Mouse (Mus musculus) megakaryocyte-erythroid progenitor cell, adult 5-6 weeks (primary cell): ENCODE measurements at regions not wholly inside any gene's neighbourhood (a gene's known extent, or its start where the extent isn't known, plus 50 kb on each side); places are given as distances from the start of the nearest gene placed in this dataset.

ENCODE experiments used
- ATAC-seq: replicated peaks from 2 replicates; pipeline ENCODE4 v1.8.0; 2016; ENCODE audit warnings: mild to moderate bottlenecking, inconsistent platforms; ENCODE audit not compliant: severe bottlenecking, poor library complexity, low FRiP score, low TSS enrichment

DNA sequence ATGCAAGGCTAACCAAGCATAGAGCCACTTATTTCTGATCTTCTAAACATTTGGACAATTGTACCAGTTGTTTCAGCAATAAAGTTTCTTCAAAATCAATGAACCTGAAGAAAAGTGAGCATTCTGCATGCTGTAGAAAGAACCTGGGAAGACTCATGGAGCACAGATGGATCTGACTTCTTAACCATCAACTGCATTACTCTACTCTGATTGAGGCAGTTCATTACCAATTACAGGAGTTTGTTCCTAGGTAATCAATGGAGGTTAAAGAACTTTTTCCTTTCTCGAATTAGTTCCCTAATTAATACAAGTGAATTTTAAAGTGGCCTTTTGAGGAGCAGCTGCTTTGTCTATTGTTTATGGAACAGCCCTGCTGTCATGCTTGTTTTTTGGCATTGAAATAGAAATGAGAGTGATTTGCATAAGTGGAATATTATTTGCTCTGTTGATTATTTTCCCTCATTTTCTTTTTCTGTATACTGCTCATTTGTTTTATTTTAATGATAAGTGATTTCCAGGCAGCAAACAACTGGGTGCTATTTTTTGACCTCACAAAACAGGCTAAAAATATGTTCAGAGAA, 1586.4 kb upstream of the Flrt2 start:
- no peak for ATAC-seq

- no peak for ATAC-seq
Observed at GRCm38 (mm10) chr12:94150143-94150542, 1541.9 kb upstream of the Flrt2 start.

DNA sequence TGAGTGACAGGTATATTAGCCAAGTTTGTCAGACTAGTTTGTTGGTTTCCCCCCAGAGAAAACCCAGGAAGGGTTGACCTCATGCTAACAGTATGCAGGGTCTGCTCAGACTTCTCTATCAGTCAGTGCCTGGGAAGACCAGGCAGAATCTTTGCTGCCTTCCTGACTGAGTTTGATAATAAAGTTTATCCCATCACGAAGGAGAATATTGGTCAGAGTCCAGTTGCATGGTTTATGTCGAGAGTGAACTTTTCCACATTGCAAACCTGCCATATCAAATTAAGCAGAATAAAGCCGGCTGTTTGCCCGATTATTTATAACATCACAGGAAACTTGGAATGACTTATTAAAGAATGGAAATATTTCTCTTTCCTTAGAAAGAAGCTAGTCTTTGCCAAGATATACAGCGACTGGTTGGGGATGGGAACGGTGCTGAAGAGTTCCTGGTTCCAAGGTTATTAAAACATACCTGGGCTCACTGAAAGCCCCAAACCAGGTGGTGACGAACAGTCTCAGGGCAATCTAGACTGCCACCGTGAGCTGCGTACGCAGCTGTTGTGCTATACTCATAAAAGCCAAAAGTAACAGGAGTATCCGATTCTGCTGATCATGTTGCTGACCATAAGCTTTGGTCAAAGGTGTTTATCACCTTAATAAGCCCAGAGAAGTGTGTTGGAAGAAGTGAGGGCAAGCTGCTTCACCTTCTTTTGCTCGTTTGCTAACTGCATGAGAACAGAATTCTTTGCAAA, 1536.7 kb upstream of the Flrt2 start:
- no peak for ATAC-seq

DNA sequence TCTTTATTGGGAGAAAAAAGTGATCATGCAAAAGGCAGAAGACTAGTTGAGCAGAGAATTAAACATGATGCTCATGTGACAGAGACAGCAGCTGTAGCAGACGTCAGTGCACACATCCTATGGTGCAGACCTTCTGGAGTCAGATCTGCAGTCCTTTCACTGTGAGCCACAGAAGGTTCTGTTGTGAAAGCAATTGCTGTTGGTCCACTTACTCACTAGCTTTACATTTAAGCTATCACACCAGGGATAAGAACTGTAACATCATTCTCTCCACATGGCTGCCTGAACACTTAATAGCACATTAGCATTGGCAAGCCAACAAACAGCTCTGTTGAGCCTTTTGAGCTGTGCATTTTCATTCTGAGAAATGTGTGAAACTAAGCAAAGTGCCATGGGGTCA, 1509.7 kb upstream of the Flrt2 start:
- no peak for ATAC-seq

DNA sequence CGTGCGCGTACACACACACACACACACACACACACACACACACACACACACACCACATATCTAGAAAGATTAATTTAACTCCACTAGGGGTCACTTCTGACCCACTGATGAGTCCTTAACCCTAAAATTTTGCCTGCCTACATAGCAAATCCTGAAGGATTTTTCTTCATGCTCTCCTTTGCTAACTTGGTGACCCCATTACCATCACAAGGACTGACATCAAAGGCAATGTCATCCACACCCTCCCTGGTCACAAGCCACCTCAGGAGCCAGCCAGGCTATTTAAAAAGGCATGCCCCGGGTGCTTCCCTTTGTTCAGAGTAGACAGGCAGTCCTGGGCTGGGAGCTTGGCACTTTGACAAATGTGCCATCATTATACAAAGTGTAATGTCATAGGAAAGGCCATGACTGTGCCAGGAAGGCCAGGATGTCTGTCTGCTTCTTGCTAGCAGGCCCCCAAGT, 1501.4 kb upstream of the Flrt2 start:
- no peak for ATAC-seq

GRCm38 (mm10) chr12:94217906-94218305, 1474.1 kb upstream of the Flrt2 start:
- ATAC-seq, result no peak

- no peak for ATAC-seq
Observed at GRCm38 (mm10) chr12:94229894-94230293, 1462.1 kb upstream of the Flrt2 start.

DNA sequence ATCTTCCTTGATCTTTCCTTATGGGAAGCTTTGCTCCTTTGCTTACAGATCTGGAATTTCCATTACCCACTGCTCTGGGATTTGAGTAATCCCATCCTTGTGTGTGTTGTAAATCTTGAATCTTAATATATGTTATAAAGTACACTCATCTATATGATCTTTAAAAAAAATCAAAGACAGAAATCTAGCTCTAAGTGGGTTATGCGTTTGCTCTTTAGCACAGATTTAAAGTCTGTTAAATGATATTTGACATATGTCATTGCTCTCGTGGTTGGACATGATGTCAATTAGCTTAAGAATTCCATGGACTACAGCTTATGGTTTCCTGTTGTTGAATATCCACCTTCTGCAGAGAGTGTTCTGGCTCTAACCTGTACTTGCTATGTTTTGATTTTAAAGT, 1446.7 kb upstream of the Flrt2 start:
- ATAC-seq, result no peak

GRCm38 (mm10) chr12:94247362-94247761, 1444.7 kb upstream of the Flrt2 start:
- no peak for ATAC-seq

- ATAC-seq, result no peak
Observed at GRCm38 (mm10) chr12:94252957-94253633, 1438.9 kb upstream of the Flrt2 start.

- no peak for ATAC-seq
Observed at GRCm38 (mm10) chr12:94280946-94281345, 1411.1 kb upstream of the Flrt2 start.

DNA sequence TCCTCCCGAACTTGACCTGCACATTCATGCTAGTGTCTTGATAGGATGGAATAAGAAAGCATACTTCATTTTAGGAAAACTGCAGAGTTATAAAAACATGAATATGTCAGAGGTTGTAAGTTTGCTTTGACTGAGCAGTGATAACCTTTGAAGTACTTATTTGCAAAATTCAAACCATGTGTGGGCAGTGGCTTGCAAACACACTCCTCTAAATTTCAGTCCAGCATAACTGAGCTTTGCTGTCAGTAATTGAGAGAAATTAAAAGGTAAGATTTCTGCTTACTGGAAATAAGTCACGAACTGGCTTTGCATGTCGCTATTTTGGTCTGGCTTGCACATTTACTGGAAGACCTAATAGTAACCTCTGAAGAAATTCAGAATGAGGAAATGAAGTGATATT, 1409.1 kb upstream of the Flrt2 start:
- ATAC-seq, result no peak

DNA sequence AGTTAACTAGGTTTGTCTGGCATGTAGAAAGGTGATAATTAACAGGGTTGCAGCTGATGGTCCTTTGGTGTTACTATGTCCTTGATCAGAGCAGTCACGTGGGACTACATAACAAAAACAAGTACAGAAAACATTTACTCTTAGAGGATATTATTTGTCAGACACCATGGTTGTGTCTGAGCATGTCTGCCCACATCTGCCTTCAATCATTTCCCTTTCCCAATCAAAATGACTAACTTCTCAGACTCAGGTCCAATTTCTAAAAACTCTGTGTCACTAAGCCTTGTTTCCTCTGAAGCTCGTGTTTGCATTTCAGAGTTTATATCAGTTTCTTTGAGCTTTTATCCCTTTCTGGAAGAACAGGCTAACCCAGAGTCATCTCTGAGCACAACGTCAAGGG, 1408.5 kb upstream of the Flrt2 start:
- no peak for ATAC-seq

DNA sequence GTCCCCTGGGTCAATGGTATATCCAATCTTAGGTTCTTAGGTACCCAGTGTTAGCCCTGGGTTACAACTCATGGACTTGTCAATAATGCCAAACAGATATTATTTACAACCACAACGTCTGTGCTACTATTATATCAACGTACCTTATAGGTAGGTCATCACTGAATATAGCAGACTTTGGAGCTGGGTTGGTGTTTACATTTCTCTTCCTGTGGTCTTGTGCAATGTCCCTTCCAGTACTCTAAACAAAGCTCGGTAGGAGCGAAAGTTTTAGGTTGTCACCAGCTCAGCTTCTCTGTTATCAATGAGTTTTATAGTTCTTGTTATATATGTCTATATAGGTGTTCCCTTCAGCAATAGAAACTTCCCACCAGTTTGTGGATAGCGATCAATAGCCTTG, 1394.2 kb upstream of the Flrt2 start:
- ATAC-seq, result no peak

GRCm38 (mm10) chr12:94332351-94332750, 1359.7 kb upstream of the Flrt2 start:
- ATAC-seq, result no peak

DNA sequence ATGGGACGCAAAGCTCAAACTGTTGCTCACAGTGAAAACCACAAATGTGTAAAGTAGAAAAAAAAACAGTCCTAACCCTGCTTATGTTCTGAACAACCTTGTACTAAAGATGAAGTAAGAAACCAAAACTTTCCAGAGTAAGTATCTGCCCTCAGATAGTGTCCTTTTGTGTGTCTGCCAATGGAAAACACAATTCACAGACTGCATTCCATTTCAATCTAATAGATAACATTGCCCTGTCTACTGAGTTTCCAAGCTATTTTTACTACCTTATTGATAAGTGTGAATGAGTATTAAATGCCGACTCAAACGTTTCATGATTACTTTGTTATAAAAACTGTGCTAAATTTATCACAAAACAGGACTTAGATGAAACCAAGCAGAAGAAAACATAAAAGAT, 1357.4 kb upstream of the Flrt2 start:
- no peak for ATAC-seq

- no peak for ATAC-seq
Observed at GRCm38 (mm10) chr12:94349623-94350156, 1342.3 kb upstream of the Flrt2 start.

- ATAC-seq, result no peak
Observed at GRCm38 (mm10) chr12:94364269-94364668, 1327.8 kb upstream of the Flrt2 start.

DNA sequence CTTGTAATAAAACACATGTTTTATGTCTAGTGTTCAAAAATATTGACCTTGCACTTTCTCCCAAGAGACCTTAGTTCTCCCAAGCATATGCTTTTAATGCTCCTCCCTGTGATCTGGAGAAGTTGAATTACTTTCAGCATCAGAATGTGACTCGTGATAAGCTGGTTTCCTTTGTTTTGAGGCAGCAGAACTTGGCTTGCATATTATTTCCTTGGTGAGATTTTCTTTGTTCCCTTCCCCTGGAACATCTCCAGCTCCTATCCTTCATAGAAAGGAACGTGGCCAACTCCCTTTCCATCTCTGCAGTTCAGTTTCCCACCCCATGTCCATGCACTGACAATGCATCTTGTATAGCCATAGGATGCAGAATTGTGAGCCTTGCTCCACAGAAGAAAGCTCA, 1292.0 kb upstream of the Flrt2 start:
- no peak for ATAC-seq

GRCm38 (mm10) chr12:94420918-94421317, 1271.1 kb upstream of the Flrt2 start:
- ATAC-seq, result no peak

DNA sequence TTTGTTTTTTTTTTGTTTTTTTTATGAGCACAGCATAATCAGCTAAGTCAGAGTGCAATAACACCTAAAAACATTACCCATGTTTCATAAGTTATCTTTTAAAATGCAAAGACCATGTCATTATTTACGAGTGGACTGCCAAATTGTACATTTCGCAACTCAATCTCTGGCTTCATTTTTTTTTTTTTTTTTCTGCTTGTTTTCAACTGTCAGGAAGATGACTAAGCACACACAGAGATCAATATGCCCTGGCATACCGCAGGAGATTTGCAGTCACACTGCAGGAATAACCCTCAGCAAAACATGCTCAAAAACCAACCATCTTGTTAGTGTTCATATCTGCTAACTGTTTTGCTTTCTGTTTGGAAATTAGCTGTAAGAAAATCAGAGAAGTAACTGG, 1270.3 kb upstream of the Flrt2 start:
- no peak for ATAC-seq
